Mouse (Mus musculus): ENCODE measurements around the gene Nav2. TPM values are rescaled to one million over a fixed set of nuclear protein-coding genes. Genes with fewer than 3 reads are reported as not detected.

The Nav2 gene
- polyA plus RNA-seq, 1 experiment: 21.9 TPM

DNA sequence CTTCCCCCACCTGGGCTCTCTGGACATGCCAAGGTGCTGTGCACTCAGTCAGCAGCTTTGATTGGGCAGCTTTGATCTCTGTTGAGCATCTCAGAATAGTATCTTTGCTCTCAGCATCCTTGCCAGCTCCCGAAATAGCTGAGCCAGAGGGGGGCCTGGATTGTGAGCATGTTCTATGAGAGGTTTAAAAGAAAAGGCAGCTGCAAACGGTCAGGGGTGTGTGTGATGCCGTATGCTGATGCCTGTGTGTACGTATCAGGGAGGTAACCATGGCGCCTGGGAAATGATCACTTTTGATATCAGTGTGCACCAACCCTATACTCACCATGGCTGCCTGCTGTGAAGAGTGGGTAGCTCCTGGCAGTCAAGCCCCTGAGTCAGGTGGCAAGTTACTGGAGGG lies 275.2 kb downstream of the Nav2 start:
- Histone ChIP-seq H3K36me3 (ENCODE audit: control insufficient read depth, insufficient read depth) (no peaks in the 10 kb centered on the region), H3K79me2 (ENCODE audit: control insufficient read depth, insufficient read depth) (no peaks in the 10 kb centered on the region), H3K4me2 (ENCODE audit: low read depth) (no peak overlapping the region), H3K27me3 (ENCODE audit: control insufficient read depth, insufficient read depth, insufficient read length) (no peaks in the 10 kb centered on the region), H3ac (ENCODE audit: control insufficient read depth, insufficient read length) (no peak overlapping the region), H3K4me3 (no peak overlapping the region)
- TF ChIP-seq CEBPB (IDR thresholded peaks at IDR 0.05; ENCODE audit: insufficient read depth, poor library complexity, severe bottlenecking): no peak
- no peak for TF ChIP-seq USF1 (IDR thresholded peaks at IDR 0.05; ENCODE audit: low read depth)

DNA sequence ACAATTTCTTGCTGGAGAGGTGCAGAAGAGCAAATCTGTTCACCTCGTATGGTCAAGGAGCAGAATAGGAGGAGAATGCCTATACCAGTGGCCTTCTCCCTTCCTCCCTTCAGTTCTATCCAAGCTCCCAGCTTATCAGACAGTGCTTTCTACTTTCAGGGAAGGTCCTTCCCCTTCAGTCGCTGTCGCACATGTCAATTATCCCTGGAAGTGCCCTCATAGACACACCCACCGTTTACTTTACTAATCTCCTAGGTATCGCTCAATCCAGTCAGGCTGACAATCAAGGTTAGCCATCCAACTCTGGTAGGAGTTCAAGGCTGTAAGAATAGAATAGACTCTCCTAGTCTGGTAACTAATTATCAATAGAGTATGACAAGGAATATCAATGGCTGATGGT lies 277.5 kb downstream of the Nav2 start:
- H3K27me3 ChIP-seq (ENCODE audit: control insufficient read depth, insufficient read depth, insufficient read length): no peaks in the 10 kb centered on the region
- TF ChIP-seq SRF (IDR thresholded peaks at IDR 0.05; ENCODE audit: control insufficient read depth, insufficient read length, low read depth) (no peak), USF1 (IDR thresholded peaks at IDR 0.05; ENCODE audit: low read depth) (no peak), POLR2A (IDR thresholded peaks at IDR 0.05; ENCODE audit: insufficient read length, low read depth) (no peak), POLR2AphosphoS2 (IDR thresholded peaks at IDR 0.05; ENCODE audit: insufficient read length, low read depth) (no peak)
- no peak overlapping the region for H3ac ChIP-seq (ENCODE audit: control insufficient read depth, insufficient read length)
- no peaks in the 10 kb centered on the region for H3K36me3 ChIP-seq (ENCODE audit: control insufficient read depth, insufficient read depth)
- H3K79me2 ChIP-seq (ENCODE audit: control insufficient read depth, insufficient read depth): no peaks in the 10 kb centered on the region
- no peak overlapping the region for H3K4me2 ChIP-seq (ENCODE audit: low read depth)
- H3K4me3 ChIP-seq: no peak overlapping the region

DNA sequence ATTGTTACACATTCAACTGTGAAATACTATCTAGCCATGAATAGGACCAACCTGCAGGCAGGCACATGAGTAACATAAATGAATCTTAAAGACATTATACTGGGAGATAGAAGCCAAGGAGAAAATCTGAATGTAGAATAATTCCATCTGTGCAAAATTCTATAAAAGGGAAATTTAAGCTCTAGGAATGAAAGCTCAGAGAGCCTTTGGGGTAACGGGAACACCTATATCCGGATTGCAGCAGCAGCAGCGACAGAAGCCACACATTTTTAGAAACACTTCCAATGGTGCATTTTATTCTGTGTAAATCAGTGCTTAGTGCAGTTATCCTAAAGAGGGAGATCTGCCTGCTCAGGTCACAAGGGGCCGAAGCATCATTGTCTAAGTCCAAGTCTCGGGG lies 280.8 kb downstream of the Nav2 start:
- Histone ChIP-seq H3K36me3 (ENCODE audit: control insufficient read depth, insufficient read depth) (no peaks in the 10 kb centered on the region), H3K4me2 (ENCODE audit: low read depth) (no peak overlapping the region), H3K4me3 (no peak overlapping the region), H3K79me2 (ENCODE audit: control insufficient read depth, insufficient read depth) (no peaks in the 10 kb centered on the region), H3ac (ENCODE audit: control insufficient read depth, insufficient read length) (no peak overlapping the region), H3K27me3 (ENCODE audit: control insufficient read depth, insufficient read depth, insufficient read length) (no peaks in the 10 kb centered on the region)
- no peak for TF ChIP-seq POLR2AphosphoS2 (IDR thresholded peaks at IDR 0.05; ENCODE audit: insufficient read length, low read depth)
- no peak for TF ChIP-seq POLR2A (IDR thresholded peaks at IDR 0.05; ENCODE audit: insufficient read length, low read depth)
- TF ChIP-seq REST (IDR thresholded peaks at IDR 0.05; ENCODE audit: insufficient read depth, insufficient read length): no peak
- no peak for TF ChIP-seq MYOG (IDR thresholded peaks at IDR 0.05; ENCODE audit: control insufficient read depth in 1 of 3, insufficient read depth in 1 of 3, insufficient read length in 2 of 3, low read depth in 2 of 3)
- no peak for TF ChIP-seq TCF3 (IDR thresholded peaks at IDR 0.05; ENCODE audit: insufficient read length, low read depth)
- TF ChIP-seq TCF12 (IDR thresholded peaks at IDR 0.05; ENCODE audit: insufficient read depth, poor library complexity, severe bottlenecking): no peak
- no peak for TF ChIP-seq E2F4 (IDR thresholded peaks at IDR 0.05; ENCODE audit: insufficient read depth)
- TF ChIP-seq USF1 (IDR thresholded peaks at IDR 0.05; ENCODE audit: low read depth): no peak
- no peak for TF ChIP-seq SRF (IDR thresholded peaks at IDR 0.05; ENCODE audit: control insufficient read depth, insufficient read length, low read depth)
- no peak for TF ChIP-seq MYOD1 (IDR thresholded peaks at IDR 0.05; ENCODE audit: control insufficient read depth in 1 of 3, insufficient read length in 2 of 3, low read depth in 2 of 3)
- TF ChIP-seq MAX (IDR thresholded peaks at IDR 0.05; ENCODE audit: low read depth): no peak
- TF ChIP-seq CEBPB (IDR thresholded peaks at IDR 0.05; ENCODE audit: insufficient read depth, poor library complexity, severe bottlenecking): no peak

DNA sequence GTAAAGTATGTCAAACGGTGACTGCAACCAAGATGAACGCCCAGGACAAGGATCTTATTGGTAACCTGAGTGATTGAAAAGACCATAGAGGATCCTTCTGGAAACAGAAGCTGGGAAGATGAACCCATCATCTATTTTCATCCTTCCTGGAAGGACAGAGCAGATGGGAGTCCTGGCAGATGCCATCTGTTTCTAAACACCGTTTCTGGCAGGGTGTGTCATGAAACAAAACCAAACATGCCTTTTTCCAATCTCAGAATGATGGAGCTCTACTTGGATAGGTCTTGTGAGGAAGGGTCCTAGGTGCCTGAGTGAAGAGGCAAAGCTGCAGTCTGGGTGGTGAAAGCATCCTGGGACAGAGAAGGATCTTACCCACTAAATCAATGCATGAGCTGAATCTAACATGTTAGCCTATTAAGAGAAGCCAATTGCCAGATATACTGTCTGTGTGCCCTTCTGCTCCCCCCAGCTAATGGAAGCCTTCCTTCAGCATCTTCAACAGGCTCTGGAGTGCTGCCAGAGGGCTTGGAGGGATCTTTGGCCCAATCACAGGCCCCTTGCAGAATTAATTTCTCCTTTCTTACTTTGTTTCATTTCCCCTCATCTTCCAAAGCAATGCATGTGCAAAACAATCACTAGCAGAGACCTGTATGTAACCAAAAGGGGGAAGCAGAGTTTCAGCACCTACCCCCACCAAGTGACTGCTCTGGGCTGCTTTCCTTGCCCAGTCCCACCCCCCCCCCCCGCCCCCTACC lies 281.9 kb downstream of the Nav2 start:
- Histone ChIP-seq H3K4me3 (no peak overlapping the region), H3K27me3 (ENCODE audit: control insufficient read depth, insufficient read depth, insufficient read length) (no peaks in the 10 kb centered on the region), H3K4me2 (ENCODE audit: low read depth) (no peak overlapping the region), H3ac (ENCODE audit: control insufficient read depth, insufficient read length) (no peak overlapping the region), H3K79me2 (ENCODE audit: control insufficient read depth, insufficient read depth) (no peaks in the 10 kb centered on the region), H3K36me3 (ENCODE audit: control insufficient read depth, insufficient read depth) (no peaks in the 10 kb centered on the region)
- no peak for TF ChIP-seq CEBPB (IDR thresholded peaks at IDR 0.05; ENCODE audit: insufficient read depth, poor library complexity, severe bottlenecking)
- TF ChIP-seq MAX (IDR thresholded peaks at IDR 0.05; ENCODE audit: low read depth): no peak
- TF ChIP-seq TCF3 (IDR thresholded peaks at IDR 0.05; ENCODE audit: insufficient read length, low read depth): no peak
- no peak for TF ChIP-seq SRF (IDR thresholded peaks at IDR 0.05; ENCODE audit: control insufficient read depth, insufficient read length, low read depth)
- no peak for TF ChIP-seq MYOG (IDR thresholded peaks at IDR 0.05; ENCODE audit: control insufficient read depth in 1 of 3, insufficient read depth in 1 of 3, insufficient read length in 2 of 3, low read depth in 2 of 3)
- no peak for TF ChIP-seq E2F4 (IDR thresholded peaks at IDR 0.05; ENCODE audit: insufficient read depth)
- TF ChIP-seq TCF12 (IDR thresholded peaks at IDR 0.05; ENCODE audit: insufficient read depth, poor library complexity, severe bottlenecking): no peak
- TF ChIP-seq POLR2AphosphoS2 (IDR thresholded peaks at IDR 0.05; ENCODE audit: insufficient read length, low read depth): no peak
- no peak for TF ChIP-seq REST (IDR thresholded peaks at IDR 0.05; ENCODE audit: insufficient read depth, insufficient read length)
- no peak for TF ChIP-seq USF1 (IDR thresholded peaks at IDR 0.05; ENCODE audit: low read depth)
- TF ChIP-seq POLR2A (IDR thresholded peaks at IDR 0.05; ENCODE audit: insufficient read length, low read depth): no peak
- TF ChIP-seq MYOD1 (IDR thresholded peaks at IDR 0.05; ENCODE audit: control insufficient read depth in 1 of 3, insufficient read length in 2 of 3, low read depth in 2 of 3): no peak

DNA sequence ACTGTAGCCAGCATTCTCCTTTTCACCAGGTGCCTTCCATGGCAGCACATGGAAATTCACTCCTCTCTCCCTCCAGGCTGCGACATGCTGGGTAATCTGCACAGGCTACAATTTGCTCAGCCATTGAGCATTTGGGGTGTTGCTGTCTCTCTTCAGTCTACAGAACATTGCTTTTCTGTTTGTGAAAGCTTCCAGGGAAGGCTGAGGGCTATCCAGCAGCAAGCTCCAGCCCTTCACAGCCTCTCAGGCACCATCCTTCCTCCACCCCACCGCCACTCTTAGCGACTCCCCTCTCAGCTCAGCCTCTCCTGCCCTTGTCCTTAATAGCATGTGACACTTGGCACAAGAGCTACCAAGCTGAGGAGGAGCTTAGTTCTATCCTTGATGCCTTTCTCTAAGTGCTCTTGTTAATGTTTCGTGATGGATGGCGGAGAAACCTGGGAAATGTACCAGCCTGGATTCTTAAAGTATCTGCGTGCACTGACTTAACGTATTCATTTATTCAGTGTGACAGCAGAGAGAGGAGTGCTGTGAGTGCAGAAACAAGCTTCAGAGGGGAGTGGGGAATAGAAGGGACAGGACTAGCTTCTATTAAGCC lies 282.7 kb downstream of the Nav2 start:
- H3K79me2 ChIP-seq (ENCODE audit: control insufficient read depth, insufficient read depth): no peaks in the 10 kb centered on the region
- no peak overlapping the region for H3ac ChIP-seq (ENCODE audit: control insufficient read depth, insufficient read length)
- H3K4me3 ChIP-seq: no peak overlapping the region
- H3K27me3 ChIP-seq (ENCODE audit: control insufficient read depth, insufficient read depth, insufficient read length): no peaks in the 10 kb centered on the region
- TF ChIP-seq USF1 (IDR thresholded peaks at IDR 0.05; ENCODE audit: low read depth): no peak
- no peaks in the 10 kb centered on the region for H3K36me3 ChIP-seq (ENCODE audit: control insufficient read depth, insufficient read depth)
- H3K4me2 ChIP-seq (ENCODE audit: low read depth): no peak overlapping the region
